Mouse (Mus musculus) cerebellum, adult 2 months (tissue): ENCODE data around the gene Ccdc28b.

ENCODE experiments used
- CTCF ChIP-seq: fragments of 200-500 bp; IDR thresholded peaks from 2 replicates; pipeline ENCODE4 v1.5.1; 2011; ENCODE audit warnings: low read depth, mild to moderate bottlenecking, control low read depth, low read length, moderate library complexity, borderline replicate concordance; ENCODE audit not compliant: insufficient read depth
- POLR2A ChIP-seq: fragments of 200-500 bp; IDR thresholded peaks from 2 replicates; pipeline ENCODE4 v1.6.1; 2011; ENCODE audit warnings: low read length, control low read depth, borderline replicate concordance; ENCODE audit not compliant: insufficient read depth

DNA sequence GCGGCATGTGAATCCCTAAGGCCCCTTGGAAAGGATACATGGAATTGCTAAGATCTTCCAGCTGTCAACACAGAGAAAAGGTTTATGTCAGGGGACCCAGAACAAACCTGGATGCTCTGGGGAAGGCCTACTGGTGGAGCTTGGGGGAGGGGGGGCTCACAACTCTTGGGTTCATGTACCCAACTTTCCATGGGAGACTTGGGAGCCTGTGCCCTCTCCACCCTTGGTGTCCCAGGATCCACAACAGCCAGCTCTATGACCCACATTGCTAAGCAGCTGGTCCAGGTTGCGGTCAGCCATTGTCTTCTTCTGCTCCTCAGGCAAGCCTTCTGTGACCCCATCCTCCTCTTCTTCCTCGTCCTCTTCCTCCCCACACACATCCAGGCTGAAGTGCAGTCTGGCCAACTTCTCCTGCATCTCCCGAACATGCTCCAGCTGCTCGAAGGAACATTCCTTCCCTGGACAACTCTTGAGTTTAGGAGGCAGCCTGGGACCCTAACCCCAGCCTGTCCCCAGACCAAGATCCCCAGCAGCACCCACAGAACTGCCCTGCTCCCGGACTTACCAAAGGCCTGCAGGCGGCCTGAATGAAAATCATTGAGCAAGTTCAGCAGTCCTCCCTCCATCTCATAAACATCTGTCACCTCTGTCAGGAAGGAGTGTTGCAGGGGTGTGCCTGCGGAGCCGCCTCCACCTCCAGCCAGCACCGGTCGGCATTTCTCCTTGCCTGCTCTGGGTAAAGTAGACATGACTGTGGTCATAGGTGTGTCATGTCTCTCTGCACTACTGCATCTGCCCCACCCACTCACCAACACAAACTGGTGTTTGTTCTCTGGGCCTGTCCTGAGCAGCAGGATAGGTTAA, 3.1 kb downstream of the Ccdc28b start:
- TF ChIP-seq CTCF (no peak), POLR2A (no peak)
